Mouse (Mus musculus) midbrain, embryonic 13.5 days (tissue): ENCODE measurements around the gene Arhgap18. TPM values are rescaled to one million over a fixed set of nuclear protein-coding genes. Genes with fewer than 3 reads are reported as not detected.

Source experiments
- ATAC-seq: fragments of 200-750 bp; cut with Nextera tagmentation; 2 replicates; pipeline ENCODE4 v1.8.0; 2017; ENCODE audit warnings: mild to moderate bottlenecking, moderate TSS enrichment, moderate library complexity
- H3K27ac ChIP-seq: fragments of 300-500 bp; sonication (generic); 2 replicates; pipeline ENCODE4 v1.5.1; 2015; ENCODE audit warnings: inconsistent platforms, mild to moderate bottlenecking, moderate library complexity
- H3K27me3 ChIP-seq: fragments of 300-500 bp; sonication (generic); 2 replicates; pipeline ENCODE4 v1.6.1; 2015; ENCODE audit warnings: mild to moderate bottlenecking, inconsistent platforms
- H3K36me3 ChIP-seq: fragments of 300-500 bp; sonication (generic); 2 replicates; pipeline ENCODE4 v1.6.1; 2015; ENCODE audit warnings: mild to moderate bottlenecking, inconsistent platforms
- H3K4me1 ChIP-seq: fragments of 300-500 bp; sonication (generic); replicated peaks from 2 replicates; pipeline ENCODE4 v1.6.1; 2015; ENCODE audit warnings: inconsistent platforms
- H3K4me2 ChIP-seq: fragments of 300-500 bp; sonication (generic); replicated peaks from 2 replicates; pipeline ENCODE4 v1.6.1; 2015; ENCODE audit warnings: moderate library complexity, mild to moderate bottlenecking, inconsistent platforms
- H3K4me3 ChIP-seq: fragments of 300-500 bp; sonication (generic); replicated peaks from 2 replicates; pipeline ENCODE4 v1.5.1; 2015; ENCODE audit warnings: mild to moderate bottlenecking, inconsistent platforms
- H3K9ac ChIP-seq: fragments of 300-500 bp; sonication (generic); replicated peaks from 2 replicates; pipeline ENCODE4 v1.6.1; 2015; ENCODE audit warnings: mild to moderate bottlenecking, inconsistent platforms
- H3K9me3 ChIP-seq: fragments of 300-500 bp; sonication (generic); 2 replicates; pipeline ENCODE4 v1.6.1; 2016; ENCODE audit warnings: mild to moderate bottlenecking, inconsistent platforms
- WGBS: fragments of 180-500 bp; shearing (Covaris S2); methylation state at CpG from one replicate; pipeline ENCODE4 v1.1.7; 2015; 5-methylcytosine and 5-hydroxymethylcytosine counted together
- polyA plus RNA-seq: library from polyadenylated mRNA; unstranded; fragments of >200 nt; fragmentation: Nextera tagmentation; extraction: Ambion mirVana; gene quantifications from 2 replicates; pipeline ENCODE4 v1.2.1, GENCODE M21; 2015

Gene Arhgap18
- polyA plus RNA-seq, 1 experiment from 2014 or later = 17.3 TPM

DNA sequence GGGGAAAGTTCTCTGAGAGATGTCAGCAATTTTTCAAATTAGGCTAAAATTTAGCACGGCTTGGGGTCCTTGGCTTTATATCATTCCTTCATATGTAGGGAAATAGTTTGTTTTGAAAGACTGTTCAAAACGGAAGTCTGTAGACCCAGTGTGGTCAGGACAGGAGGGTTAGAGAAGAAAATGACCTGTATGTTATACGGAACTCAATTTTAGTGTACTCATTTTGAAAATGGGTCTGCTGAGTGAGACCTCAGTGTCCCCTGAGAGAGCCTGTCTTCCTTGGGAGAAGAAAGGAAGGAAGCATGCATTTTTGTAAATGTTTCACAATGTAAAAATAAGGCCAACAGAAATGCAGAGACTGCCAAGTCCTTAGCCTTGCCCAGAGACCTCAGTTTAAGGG, 38.6 kb downstream of the Arhgap18 start:
- Histone ChIP-seq H3K36me3 (no peaks in the 10 kb centered on the region), H3K27ac (no peak overlapping the region), H3K9me3 (no peaks in the 10 kb centered on the region), H3K9ac (no peak overlapping the region), H3K4me3 (no peak overlapping the region), H3K4me1 (no peaks in the 10 kb centered on the region), H3K4me2 (no peak overlapping the region), H3K27me3 (no peaks in the 10 kb centered on the region)
- 86% methylated on average over 3 of the region's 3 CpGs for WGBS
- no peak for ATAC-seq

DNA sequence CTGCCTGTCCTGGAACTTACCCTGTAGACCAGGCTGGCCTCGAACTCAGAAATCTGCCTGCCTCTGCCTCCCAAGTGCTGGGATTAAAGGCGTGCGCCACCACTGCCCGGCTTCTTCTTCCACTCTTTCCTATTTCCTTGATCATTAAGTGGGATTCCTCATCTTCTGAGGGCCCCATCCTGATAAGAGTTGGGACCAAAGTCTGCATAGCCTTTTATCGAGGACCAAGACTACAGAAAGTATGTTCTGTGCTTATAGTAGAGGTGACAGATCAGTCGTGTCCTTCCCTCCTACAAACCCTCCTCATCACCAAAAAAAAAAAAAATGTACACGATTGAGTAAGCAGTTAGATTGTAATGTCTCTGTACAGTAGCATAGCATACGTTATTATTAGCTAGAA, 39.8 kb downstream of the Arhgap18 start:
- no peak for ATAC-seq
- no peak overlapping the region for H3K27ac ChIP-seq
- H3K9me3 ChIP-seq = no peaks in the 10 kb centered on the region
- no peaks in the 10 kb centered on the region for H3K36me3 ChIP-seq
- H3K4me1 ChIP-seq = no peaks in the 10 kb centered on the region
- WGBS = 94% methylated on average over 8 of the region's 8 CpGs
- H3K27me3 ChIP-seq = no peaks in the 10 kb centered on the region
- no peak overlapping the region for H3K9ac ChIP-seq
- no peak overlapping the region for H3K4me2 ChIP-seq
- no peak overlapping the region for H3K4me3 ChIP-seq

DNA sequence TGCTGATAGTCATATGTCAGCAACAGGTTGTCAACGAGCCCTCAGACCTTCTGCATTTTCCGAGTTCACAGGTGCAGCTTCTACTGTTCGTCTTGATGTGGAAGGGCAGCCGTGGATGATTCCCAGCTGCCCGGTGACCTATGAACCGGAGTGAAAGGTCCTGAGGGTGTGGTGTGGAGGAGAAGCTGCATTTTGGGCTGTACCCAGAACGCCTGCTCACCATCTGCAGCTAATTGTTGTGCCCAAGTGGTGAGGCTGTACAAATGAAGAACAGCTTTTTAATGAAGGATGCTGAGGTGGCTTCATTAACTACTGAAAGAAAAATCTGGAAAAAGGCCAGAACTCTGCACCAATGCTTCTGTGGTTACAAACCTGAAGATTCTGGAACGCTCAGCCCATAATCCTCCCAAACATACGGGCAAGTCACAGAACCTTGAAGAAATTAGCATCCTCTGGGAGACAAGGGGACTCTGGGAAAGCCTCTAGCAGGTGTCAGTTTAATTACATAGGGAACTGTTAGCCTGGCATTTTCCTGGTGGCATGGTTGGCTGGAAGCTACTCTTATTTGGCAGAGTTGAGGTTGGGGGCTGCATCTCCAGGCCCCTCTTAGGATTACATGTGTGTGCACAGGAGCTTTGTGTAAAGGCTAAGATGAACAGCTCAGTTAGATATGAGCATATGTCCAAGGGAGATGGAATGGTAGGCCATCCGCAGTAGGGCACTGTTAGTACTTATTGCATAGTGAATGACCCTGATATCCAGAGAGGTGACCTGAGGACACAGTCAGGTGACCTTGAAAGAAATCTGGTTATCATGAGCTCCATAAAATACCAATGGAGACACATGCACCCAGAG, 43.4 kb downstream of the Arhgap18 start:
- Histone ChIP-seq H3K4me3 (no peak overlapping the region), H3K4me2 (no peak overlapping the region), H3K27me3 (no peaks in the 10 kb centered on the region), H3K9ac (no peak overlapping the region), H3K27ac (no peak overlapping the region), H3K4me1 (0 out of 2 replicates have a peak, but pooled peaks cover 4% of the 10 kb centered on the region), H3K36me3 (no peaks in the 10 kb centered on the region), H3K9me3 (no peaks in the 10 kb centered on the region)
- no peak for ATAC-seq
- WGBS = 87% methylated on average over 10 of the region's 10 CpGs

DNA sequence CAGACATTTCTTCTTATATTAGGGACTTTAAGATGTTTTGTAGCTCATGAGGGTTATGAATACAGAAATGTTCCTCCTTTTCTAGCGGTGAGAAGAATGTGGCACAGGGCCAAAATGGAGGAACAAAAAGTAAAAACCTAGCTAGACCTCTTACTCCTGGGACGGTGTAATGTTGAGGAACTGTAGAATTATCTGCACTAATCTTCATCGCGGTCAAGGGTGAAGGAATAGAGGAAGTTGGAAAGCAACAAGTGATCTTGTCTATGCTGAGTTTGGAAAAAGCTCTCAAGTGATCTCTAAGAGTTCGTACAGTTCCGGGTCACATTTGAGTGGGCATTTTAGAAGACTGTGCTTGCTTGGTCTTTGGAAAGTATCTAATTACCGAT, 44.1 kb downstream of the Arhgap18 start:
- Histone ChIP-seq H3K4me3 (no peak overlapping the region), H3K27ac (no peak overlapping the region), H3K36me3 (no peaks in the 10 kb centered on the region), H3K9ac (no peak overlapping the region), H3K4me2 (no peak overlapping the region), H3K27me3 (no peaks in the 10 kb centered on the region), H3K4me1 (0 out of 2 replicates have a peak, but pooled peaks cover 4% of the 10 kb centered on the region), H3K9me3 (no peaks in the 10 kb centered on the region)
- ATAC-seq = no peak
- WGBS = 93% methylated on average over 7 of the region's 7 CpGs

DNA sequence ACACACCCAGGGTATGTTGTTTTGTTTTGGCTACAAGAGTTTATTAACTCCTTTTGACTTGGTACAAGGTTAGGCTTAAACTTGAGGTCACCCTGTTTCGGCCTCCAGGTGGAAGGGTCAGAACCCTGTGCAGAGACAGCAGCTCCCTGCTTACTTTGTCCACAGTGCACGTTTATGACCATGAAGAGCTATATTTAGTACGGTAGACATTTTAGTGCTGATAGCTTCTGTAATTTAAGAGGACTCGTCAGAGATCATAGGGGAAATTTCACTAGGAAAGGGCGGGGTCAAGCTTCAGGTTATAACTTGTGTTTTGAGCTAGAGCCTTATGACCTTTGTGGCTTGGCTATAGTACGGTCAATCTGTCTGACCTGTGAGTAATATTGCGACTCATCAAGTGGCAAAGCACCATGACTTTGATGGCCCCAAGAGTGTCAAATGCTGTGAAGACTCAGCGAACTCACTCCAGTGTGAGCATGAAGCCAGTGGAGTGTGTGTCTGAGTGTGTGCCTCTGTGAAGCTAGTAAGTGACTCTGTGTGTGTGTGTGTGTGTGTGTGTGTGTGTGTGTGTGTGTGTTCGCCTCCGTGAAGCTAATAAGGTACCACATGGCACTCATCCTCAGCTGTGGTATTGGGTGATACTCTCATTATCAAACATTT, 45.7 kb downstream of the Arhgap18 start:
- no peaks in the 10 kb centered on the region for H3K9me3 ChIP-seq
- H3K4me2 ChIP-seq = no peak overlapping the region
- no peak overlapping the region for H3K27ac ChIP-seq
- H3K36me3 ChIP-seq = no peaks in the 10 kb centered on the region
- H3K9ac ChIP-seq = no peak overlapping the region
- no peaks in the 10 kb centered on the region for H3K27me3 ChIP-seq
- 94% methylated on average over 10 of the region's 10 CpGs for WGBS
- no peak for ATAC-seq
- no peak overlapping the region for H3K4me3 ChIP-seq
- H3K4me1 ChIP-seq = 0 out of 2 replicates have a peak, but pooled peaks cover 4% of the 10 kb centered on the region

DNA sequence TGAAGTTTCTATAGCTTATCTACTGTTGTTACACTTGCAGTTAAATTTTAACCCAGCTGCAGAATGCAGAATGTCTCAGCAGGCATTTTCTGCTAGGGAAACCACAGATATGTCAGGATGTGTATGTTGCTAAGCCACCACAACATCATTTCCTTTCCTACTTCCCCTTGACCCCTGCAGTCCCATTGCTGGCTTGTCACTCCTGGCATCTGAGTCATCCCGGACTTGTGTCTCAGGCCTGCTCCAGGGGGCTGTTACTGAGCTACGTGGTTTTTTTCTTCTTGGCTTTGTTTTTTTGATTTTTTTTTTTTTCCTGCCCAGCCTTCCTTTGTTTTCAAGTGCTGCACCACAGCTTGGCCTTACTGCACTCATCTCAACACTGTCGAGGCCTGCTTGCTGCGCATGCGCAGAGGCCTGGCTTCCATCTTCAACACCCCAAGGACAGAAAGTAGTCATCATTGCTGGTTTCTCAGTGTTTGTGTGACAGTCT, 46.4 kb downstream of the Arhgap18 start:
- no peak overlapping the region for H3K9ac ChIP-seq
- 56% methylated on average over 5 of the region's 5 CpGs for WGBS
- no peak overlapping the region for H3K4me2 ChIP-seq
- H3K36me3 ChIP-seq = no peaks in the 10 kb centered on the region
- H3K4me3 ChIP-seq = no peak overlapping the region
- ATAC-seq = no peak
- H3K27ac ChIP-seq = no peak overlapping the region
- H3K4me1 ChIP-seq = 0 out of 2 replicates have a peak, but pooled peaks cover 4% of the 10 kb centered on the region
- no peaks in the 10 kb centered on the region for H3K27me3 ChIP-seq
- H3K9me3 ChIP-seq = no peaks in the 10 kb centered on the region

DNA sequence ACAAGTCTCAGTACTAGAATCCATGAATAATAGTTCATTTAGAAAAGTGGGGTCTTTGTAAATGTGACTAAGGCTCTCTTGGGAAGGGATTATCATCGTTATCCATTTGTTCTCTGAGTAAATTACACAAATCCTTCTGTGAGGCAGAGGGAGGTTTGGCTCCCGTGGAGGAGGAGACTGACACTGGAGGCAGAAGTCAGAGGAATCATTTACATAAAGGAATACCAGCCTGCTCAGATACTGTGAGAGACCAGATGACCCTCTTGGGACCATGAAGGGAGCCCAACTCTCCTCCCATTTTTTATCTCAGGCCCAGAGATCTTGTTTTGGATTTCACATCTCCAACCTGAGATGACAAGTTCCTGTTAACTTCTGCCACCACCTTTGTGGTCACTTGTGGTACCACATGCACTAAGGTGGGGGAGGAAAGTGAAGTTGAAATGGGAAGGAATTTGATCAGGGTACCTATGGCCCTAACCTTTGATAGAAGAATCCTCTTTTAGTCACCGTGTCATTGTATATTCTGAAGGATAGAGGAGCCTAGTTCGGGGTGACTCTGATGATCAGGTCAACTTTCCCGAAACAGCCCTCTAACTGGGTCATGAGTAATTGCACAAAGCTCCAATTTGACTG, 51.2 kb downstream of the Arhgap18 start:
- Histone ChIP-seq H3K9ac (no peak overlapping the region), H3K9me3 (no peaks in the 10 kb centered on the region), H3K4me3 (no peak overlapping the region), H3K36me3 (no peaks in the 10 kb centered on the region), H3K27me3 (no peaks in the 10 kb centered on the region), H3K4me2 (no peak overlapping the region), H3K27ac (no peak overlapping the region), H3K4me1 (0 out of 2 replicates have a peak, but pooled peaks cover 4% of the 10 kb centered on the region)
- 54% methylated on average over 5 of the region's 5 CpGs for WGBS
- ATAC-seq = peak; percentile 70; the same call in 1 of the 2 replicates

DNA sequence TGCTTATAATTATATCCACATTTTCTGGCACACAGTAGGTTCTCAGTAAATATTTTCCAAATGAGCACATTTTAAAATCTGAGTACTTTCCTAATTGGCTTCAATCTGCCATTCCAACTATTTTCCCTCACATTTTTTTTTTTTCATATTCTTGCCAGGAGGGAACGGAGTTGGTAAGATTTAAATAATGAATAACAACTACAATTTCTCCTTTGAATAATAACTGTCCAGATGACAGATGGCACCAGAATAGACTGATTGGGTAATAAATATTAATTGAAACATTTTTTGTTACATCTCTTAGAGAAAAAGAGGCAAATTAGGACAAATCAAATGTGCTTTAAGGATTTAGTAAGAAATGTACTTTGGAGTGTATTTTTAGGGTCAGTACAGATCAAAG, 51.8 kb downstream of the Arhgap18 start:
- no peaks in the 10 kb centered on the region for H3K9me3 ChIP-seq
- no peak overlapping the region for H3K4me3 ChIP-seq
- H3K27ac ChIP-seq = no peak overlapping the region
- ATAC-seq = no peak
- H3K36me3 ChIP-seq = no peaks in the 10 kb centered on the region
- WGBS = 59% methylated on average over 1 of the region's 1 CpGs
- H3K9ac ChIP-seq = no peak overlapping the region
- H3K4me1 ChIP-seq = no peaks in the 10 kb centered on the region
- H3K27me3 ChIP-seq = no peaks in the 10 kb centered on the region
- H3K4me2 ChIP-seq = no peak overlapping the region

DNA sequence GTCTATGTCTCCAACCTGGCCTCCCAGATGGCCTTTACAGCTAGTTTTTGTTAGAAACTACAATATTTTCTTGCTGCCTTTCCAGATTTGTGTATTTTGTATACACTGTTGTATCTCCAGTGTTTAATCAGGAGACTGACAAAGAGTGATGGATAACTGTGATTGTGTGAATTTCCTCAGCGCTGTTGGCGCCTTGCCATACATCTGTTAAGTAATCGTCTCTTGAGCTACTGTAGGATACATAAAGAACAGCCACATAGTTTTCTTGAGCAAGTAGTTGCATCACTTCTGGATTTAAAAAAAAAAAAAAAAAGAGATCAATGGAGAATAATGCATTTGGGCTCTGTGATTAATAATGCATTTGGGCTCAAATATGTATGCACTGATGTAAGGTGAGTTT, 52.9 kb downstream of the Arhgap18 start:
- no peak overlapping the region for H3K4me2 ChIP-seq
- 76% methylated on average over 3 of the region's 3 CpGs for WGBS
- H3K27ac ChIP-seq = no peak overlapping the region
- no peaks in the 10 kb centered on the region for H3K36me3 ChIP-seq
- H3K9me3 ChIP-seq = no peaks in the 10 kb centered on the region
- H3K4me3 ChIP-seq = no peak overlapping the region
- no peaks in the 10 kb centered on the region for H3K27me3 ChIP-seq
- no peak overlapping the region for H3K9ac ChIP-seq
- H3K4me1 ChIP-seq = no peaks in the 10 kb centered on the region
- ATAC-seq = no peak

DNA sequence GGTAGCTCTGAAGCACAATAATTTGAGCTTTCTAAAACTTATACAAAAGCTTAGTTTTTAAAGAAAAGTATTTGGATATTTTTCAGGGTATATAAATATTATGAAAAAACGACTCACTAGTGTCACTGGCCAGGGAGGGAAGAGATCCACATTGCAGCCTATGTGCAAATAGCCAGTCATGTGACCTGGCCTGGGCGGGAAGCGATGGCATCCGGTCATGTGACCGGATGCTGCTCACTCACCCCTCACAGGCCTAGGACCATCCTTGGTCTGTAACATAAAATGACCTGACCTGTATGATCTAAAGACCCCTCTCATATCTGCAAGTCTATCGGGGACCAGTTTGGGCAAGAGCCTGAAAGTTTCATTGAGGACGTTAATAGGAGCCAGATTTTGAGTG, 56.8 kb downstream of the Arhgap18 start:
- Histone ChIP-seq H3K27ac (no peak overlapping the region), H3K4me3 (no peak overlapping the region), H3K9ac (no peak overlapping the region), H3K36me3 (no peaks in the 10 kb centered on the region), H3K9me3 (no peaks in the 10 kb centered on the region), H3K4me2 (no peak overlapping the region), H3K4me1 (no peaks in the 10 kb centered on the region), H3K27me3 (no peaks in the 10 kb centered on the region)
- WGBS = 93% methylated on average over 7 of the region's 7 CpGs
- ATAC-seq = no peak

DNA sequence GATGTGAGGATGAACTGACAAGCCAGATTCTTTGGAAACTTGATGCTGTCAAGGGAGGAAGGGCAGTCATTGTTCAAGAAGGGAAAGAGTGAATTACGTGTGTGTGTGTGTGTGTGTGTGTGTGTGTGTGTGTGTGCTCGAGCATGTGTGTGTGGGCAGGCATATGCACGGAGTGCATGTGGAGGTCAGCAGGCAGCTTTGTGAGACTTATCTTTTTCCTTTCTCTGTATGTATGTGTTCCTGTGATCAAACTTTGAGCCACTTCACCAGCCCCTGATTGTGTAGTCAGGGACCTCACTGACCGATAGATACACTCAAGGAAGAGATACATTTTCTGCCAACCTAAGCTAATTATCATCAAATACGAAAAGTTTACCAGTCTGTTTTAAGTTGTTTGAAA, 57.6 kb downstream of the Arhgap18 start:
- Histone ChIP-seq H3K4me2 (no peak overlapping the region), H3K36me3 (no peaks in the 10 kb centered on the region), H3K4me3 (no peak overlapping the region), H3K27me3 (no peaks in the 10 kb centered on the region), H3K9ac (no peak overlapping the region), H3K27ac (no peak overlapping the region), H3K4me1 (no peaks in the 10 kb centered on the region), H3K9me3 (no peaks in the 10 kb centered on the region)
- no peak for ATAC-seq
- WGBS = 90% methylated on average over 5 of the region's 5 CpGs

DNA sequence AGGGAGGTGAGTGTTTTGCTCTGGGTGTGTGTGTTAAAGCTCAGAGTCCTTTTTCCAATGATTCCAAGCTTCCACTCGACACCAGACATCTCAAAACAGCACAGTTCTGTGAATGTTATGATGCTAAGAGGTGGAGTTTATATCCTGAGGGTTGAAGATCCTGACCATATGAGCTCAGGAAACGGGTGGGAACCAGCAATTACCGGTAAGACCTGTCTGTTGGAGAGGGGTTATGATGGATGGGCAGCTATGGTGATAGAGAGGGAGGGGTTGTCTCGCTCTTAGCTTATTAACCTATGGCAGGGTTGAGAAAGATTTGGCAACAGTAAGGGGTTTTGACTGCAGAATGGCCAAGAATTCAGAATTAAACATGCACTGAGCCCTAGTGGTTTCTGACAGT, 58.1 kb downstream of the Arhgap18 start:
- Histone ChIP-seq H3K27me3 (no peaks in the 10 kb centered on the region), H3K27ac (no peak overlapping the region), H3K4me3 (no peak overlapping the region), H3K4me1 (no peaks in the 10 kb centered on the region), H3K9me3 (no peaks in the 10 kb centered on the region), H3K9ac (no peak overlapping the region), H3K4me2 (no peak overlapping the region), H3K36me3 (no peaks in the 10 kb centered on the region)
- ATAC-seq = no peak
- WGBS = 86% methylated on average over 4 of the region's 4 CpGs
